Mouse (Mus musculus) heart, embryonic 12.5 days (tissue): ENCODE measurements around the gene Mndal. TPM values are rescaled to one million over a fixed set of nuclear protein-coding genes. Genes with fewer than 3 reads are reported as not detected.
"Not testable (repeated sequence)": the region's sequence is repeated elsewhere in the genome, so short reads cannot be mapped to it uniquely, and the experiment has no call there.

Experiments used
- ATAC-seq: fragments of 200-750 bp; cut with Nextera tagmentation; 2 replicates; pipeline ENCODE4 v1.8.0; 2017; ENCODE audit warnings: moderate TSS enrichment, moderate library complexity; ENCODE audit not compliant: insufficient number of reproducible peaks, low FRiP score
- H3K27ac ChIP-seq: fragments of 300-500 bp; sonication (generic); 2 replicates; pipeline ENCODE4 v1.5.1; 2016; ENCODE audit warnings: mild to moderate bottlenecking, moderate library complexity; ENCODE audit not compliant: poor library complexity, severe bottlenecking
- H3K27me3 ChIP-seq: fragments of 300-500 bp; sonication (generic); replicated peaks from 2 replicates; pipeline ENCODE4 v1.6.1; 2016; ENCODE audit warnings: mild to moderate bottlenecking, moderate library complexity
- H3K36me3 ChIP-seq: fragments of 300-500 bp; sonication (generic); 2 replicates; pipeline ENCODE4 v1.6.1; 2016; ENCODE audit warnings: mild to moderate bottlenecking, moderate library complexity
- H3K4me1 ChIP-seq: fragments of 300-500 bp; sonication (generic); replicated peaks from 2 replicates; pipeline ENCODE4 v1.6.1; 2016; ENCODE audit warnings: mild to moderate bottlenecking
- H3K4me2 ChIP-seq: fragments of 300-500 bp; sonication (generic); 2 replicates; pipeline ENCODE4 v1.6.1; 2016; ENCODE audit warnings: mild to moderate bottlenecking, moderate library complexity
- H3K4me3 ChIP-seq: fragments of 300-500 bp; sonication (generic); 2 replicates; pipeline ENCODE4 v1.5.1; 2016; ENCODE audit warnings: mild to moderate bottlenecking
- H3K9ac ChIP-seq: fragments of 300-500 bp; sonication (generic); 2 replicates; pipeline ENCODE4 v1.6.1; 2016; ENCODE audit warnings: mild to moderate bottlenecking, moderate library complexity
- H3K9me3 ChIP-seq: fragments of 300-500 bp; sonication (generic); replicated peaks from 2 replicates; pipeline ENCODE4 v1.6.1; 2016; ENCODE audit warnings: mild to moderate bottlenecking, moderate library complexity
- WGBS: fragments of 180-500 bp; shearing (Covaris S2); methylation state at CpG from one replicate; pipeline ENCODE4 v1.1.7; 2016; 5-methylcytosine and 5-hydroxymethylcytosine counted together
- polyA plus RNA-seq: library from polyadenylated mRNA; unstranded; fragments of >200 nt; fragmentation: Nextera tagmentation; extraction: Ambion mirVana; gene quantifications from 2 replicates; pipeline ENCODE4 v1.2.1, GENCODE M21; 2016

The Mndal gene
- polyA plus RNA-seq, 1 experiment from 2014 or later = 3.3 TPM

DNA sequence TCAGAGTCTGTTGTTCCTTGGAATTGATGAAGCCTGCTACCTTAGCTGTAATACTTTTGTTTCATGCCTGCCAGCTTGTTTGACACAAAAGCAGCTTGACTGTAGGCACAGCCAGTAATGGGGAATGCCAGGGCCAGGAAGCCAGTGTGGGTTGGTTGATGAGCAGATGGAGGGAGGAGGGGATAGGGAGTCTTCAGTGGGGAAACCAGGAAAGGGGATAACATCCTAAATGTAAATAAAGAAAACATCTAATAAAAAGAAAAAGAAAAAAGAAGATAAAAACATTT lies 432 bp upstream of the Mndal start:
- not testable (repeated sequence) for H3K36me3 ChIP-seq, H3K27ac ChIP-seq, H3K27me3 ChIP-seq, H3K4me3 ChIP-seq, H3K4me1 ChIP-seq, H3K9me3 ChIP-seq, ATAC-seq, H3K4me2 ChIP-seq, H3K9ac ChIP-seq

DNA sequence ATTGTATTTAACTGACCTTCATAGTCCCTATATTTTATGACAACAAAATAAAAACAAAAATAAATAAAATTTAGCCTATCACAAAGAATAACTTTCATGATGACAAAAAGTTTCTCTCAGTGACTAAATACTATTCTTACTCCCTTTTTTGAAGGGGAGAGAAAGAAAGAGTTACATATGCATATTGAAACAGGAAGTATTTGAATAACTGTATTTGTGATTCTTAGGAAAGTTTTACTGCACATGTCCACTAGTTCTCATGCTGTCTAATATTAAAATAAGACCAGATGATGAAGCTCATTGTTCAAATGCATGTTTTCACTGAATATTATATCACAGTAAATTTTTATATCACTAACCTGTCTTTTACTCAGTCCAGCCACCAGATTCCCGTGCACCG lies 769 bp downstream of the Mndal start:
- not testable (repeated sequence) for H3K36me3 ChIP-seq, H3K9ac ChIP-seq, H3K4me2 ChIP-seq, H3K4me3 ChIP-seq, H3K27ac ChIP-seq, H3K4me1 ChIP-seq, H3K27me3 ChIP-seq, H3K9me3 ChIP-seq, ATAC-seq
- WGBS = 94% methylated on average over 2 of the region's 2 CpGs

DNA sequence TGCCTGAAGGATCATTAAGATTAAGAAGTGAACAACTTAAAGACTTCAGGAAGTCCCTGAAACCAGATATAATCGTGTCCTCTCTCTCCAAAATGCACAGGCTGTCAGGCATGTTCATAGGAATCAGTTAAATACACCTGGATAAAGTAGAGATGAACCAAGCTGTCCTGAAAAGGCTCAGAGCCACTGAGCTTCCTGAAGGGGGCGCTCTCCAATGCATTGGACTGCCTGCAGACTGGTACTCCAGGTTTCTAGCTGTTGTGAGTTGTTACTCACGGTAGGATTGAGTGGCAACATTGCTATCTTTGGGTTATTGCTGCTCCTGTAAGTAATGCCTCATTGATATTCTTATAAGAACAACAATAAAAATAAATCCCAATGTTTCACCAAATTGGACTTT lies 23.0 kb downstream of the Mndal start:
- H3K36me3 ChIP-seq, H3K9me3 ChIP-seq, H3K27ac ChIP-seq, H3K4me1 ChIP-seq, H3K4me3 ChIP-seq, H3K9ac ChIP-seq, H3K4me2 ChIP-seq, ATAC-seq, H3K27me3 ChIP-seq: not testable (repeated sequence)
- 50% methylated on average over 3 of the region's 3 CpGs for WGBS

DNA sequence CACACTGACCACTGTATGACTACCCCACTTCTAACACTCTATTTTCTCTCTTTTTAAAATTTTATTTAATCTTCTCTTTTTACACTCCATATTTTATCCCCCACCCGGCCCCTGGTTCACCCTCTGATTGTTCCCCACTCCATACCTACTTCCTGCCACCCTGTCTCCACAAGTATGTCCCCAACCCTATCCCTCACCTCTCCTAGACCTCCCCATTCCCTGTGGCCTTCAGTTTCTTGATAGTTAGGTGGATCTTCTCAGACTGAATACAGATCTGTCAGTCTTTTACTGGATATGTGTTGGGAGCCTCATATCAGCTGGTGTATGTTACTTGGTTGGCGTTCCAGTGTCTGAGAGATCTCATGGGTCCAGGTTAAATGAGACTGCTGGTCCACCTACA lies 27.7 kb downstream of the Mndal start:
- H3K27ac ChIP-seq = no peak overlapping the region
- WGBS = 70% methylated on average over 2 of the region's 2 CpGs
- H3K4me2 ChIP-seq = no peak overlapping the region
- no peak overlapping the region for H3K4me3 ChIP-seq
- H3K27me3 ChIP-seq = no peaks in the 10 kb centered on the region
- ATAC-seq = no peak
- no peaks in the 10 kb centered on the region for H3K4me1 ChIP-seq
- H3K9me3 ChIP-seq = no peaks in the 10 kb centered on the region
- H3K36me3 ChIP-seq = no peaks in the 10 kb centered on the region
- H3K9ac ChIP-seq = no peak overlapping the region

DNA sequence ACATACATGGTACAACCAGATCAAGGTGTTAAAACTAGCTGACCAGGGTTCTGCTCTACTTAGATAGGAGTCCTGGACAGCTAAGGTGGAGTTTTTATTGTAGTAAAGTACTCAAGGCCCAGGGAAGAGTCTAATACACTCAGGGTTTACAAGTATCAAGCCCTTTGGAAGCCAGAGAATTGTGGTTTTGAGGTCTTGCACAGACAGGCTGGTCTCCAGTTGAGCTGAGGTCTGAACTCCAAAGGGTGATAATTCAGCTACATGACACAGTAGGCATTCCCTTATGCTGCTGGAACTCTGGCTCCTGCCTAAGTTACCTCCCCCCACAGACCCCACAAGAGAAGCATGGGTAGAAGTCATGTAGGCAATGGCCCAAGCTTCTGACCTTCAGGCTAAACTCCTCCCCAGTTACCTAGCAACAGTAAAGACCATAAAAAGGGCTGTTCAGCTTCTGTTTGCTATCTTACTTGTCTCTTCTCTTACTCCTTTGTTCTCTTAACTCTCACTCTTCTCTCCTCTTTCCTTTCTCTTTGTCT lies 29.0 kb downstream of the Mndal start:
- not testable (repeated sequence) for H3K4me2 ChIP-seq, ATAC-seq, H3K27ac ChIP-seq, H3K36me3 ChIP-seq, H3K9me3 ChIP-seq, H3K27me3 ChIP-seq, H3K9ac ChIP-seq, H3K4me1 ChIP-seq, H3K4me3 ChIP-seq

DNA sequence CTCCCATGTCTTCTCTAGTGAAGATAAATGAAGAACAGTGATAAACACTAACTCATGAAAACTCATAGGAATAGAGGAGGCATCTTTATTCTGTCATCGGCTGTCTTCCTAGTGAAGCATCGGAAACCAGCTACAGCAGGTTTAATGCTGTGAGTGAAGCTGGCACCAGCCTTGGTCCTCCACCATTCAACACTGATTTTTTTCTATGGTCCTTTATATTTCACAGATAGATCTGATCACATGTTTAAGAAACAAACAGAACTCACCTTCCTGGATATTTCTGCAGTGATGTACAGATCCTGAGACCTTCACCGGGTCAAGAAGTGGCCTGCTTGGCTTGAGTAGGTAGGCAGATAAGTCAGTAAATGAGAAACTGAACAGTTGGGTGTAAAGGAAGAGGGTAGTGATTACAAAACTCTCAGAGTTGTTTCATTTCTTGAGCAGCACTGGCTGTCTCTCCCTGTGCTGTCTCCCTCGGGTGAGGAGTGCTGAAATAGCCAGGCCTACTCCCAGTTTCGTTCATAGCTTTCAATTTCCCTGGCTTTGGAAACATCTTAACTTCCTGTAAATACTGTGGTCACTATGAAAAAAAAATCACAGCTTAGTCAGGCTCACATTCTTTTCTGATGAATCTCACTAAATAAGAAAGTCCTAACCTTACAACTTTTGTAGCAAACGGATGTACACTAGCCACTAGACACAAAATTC lies 29.6 kb downstream of the Mndal start, which contains the start of gene Ifi211:
Gene Ifi211, minus strand, starts transcription at position 499 of the 708 bp plus-strand sequence.
- H3K4me2 ChIP-seq, H3K4me1 ChIP-seq, H3K4me3 ChIP-seq, H3K27ac ChIP-seq, H3K36me3 ChIP-seq, H3K9ac ChIP-seq, H3K9me3 ChIP-seq, H3K27me3 ChIP-seq, ATAC-seq: not testable (repeated sequence)
- 69% methylated on average over 6 of the region's 6 CpGs for WGBS

DNA sequence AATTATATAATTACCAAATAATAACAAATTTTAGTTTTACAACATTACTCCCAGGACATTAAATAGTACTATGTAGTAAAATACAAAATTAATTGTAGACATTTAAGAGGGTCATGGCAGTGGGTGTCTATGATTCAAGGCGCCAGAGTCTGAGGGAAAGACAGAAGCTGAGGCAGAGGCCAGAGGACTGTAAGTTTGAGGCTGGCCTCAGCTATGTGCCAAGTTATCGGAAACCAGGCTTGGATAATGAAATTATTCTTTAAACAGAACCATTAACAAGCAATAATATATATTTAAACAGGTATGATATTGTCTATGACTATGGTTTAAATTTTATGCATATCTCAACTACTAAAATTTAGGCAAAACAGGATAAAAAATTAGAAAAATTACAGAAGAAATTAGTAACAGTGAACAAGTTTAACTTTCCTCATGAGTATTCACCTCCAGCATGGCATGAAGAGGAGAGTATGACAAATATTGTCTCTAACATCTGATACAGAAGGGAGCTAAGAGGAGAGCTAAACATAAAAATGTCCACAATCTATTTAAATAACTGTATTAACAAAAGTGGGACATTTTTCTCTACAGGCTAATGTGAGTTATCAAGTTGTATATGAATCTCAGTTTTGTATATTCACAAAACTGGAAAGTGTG lies 30.4 kb downstream of the Mndal start:
- no peaks in the 10 kb centered on the region for H3K36me3 ChIP-seq
- no peak overlapping the region for H3K4me2 ChIP-seq
- no peak overlapping the region for H3K9ac ChIP-seq
- H3K9me3 ChIP-seq = no peaks in the 10 kb centered on the region
- 83% methylated on average over 2 of the region's 2 CpGs for WGBS
- H3K27ac ChIP-seq = no peak overlapping the region
- H3K27me3 ChIP-seq = no peaks in the 10 kb centered on the region
- ATAC-seq = no peak
- no peak overlapping the region for H3K4me3 ChIP-seq
- no peaks in the 10 kb centered on the region for H3K4me1 ChIP-seq

DNA sequence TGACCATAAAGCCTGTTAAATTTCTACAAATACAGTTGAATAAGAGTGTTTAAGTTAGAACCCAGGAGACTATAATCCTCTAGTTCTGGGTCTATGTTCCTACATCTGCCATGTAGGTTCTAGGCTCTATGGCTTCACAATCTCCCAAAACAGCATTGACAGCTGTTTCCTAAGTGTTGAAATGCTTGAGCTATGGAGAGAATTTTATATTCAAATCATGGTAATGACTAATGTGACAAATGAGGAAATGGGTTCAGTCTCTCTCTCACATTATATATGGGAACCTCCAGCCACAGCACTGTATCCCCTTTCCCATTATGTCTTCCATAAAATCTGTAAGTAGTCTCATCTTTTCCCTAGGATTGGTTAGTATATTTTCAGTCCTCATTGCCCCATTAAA lies 33.9 kb downstream of the Mndal start:
- not testable (repeated sequence) for H3K36me3 ChIP-seq, H3K27me3 ChIP-seq, H3K4me2 ChIP-seq, H3K9ac ChIP-seq, ATAC-seq, H3K27ac ChIP-seq, H3K4me3 ChIP-seq, H3K9me3 ChIP-seq, H3K4me1 ChIP-seq

DNA sequence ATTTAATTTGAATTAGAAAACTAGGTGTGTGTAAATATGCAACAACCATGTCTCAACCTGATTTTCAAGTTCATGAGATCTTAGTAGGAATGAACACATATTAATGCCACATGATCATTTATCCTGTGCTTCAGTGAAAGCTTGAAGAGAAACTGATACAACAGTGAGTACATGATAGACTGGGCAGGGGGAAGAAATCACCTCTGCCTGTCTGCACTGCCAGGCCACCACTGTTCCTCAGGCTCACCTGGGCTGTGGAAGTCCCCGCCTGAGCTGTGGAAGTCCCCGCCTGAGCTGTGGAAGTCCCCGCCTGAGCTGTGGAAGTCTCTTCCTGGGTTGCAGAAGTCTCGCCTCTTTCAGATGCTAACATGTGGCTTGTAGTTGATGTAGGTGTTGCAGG lies 36.4 kb downstream of the Mndal start:
- not testable (repeated sequence) for H3K4me2 ChIP-seq, H3K9ac ChIP-seq, H3K27ac ChIP-seq, H3K36me3 ChIP-seq, H3K4me1 ChIP-seq, ATAC-seq, H3K9me3 ChIP-seq, H3K27me3 ChIP-seq, H3K4me3 ChIP-seq
- 69% methylated on average over 4 of the region's 4 CpGs for whole genome bisulfite sequencing

DNA sequence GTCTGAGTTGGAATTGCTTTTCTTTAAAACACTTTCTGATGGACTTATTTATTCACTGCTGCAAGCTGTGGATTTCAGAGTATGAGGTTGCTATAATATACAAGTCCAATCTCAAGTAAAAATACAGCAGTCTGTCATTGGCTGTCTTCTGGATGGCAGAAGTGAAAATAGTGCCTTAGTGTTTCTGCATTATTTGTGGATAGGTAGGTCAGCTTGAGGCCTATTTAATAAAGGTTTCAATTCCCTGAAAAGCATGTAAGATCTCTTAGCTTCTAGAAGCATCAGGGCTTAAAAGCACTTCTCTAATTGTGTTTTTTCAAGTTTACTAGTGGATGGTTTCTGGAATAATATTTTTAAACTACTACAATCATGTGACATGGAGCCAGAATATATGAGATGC lies 52.5 kb downstream of the Mndal start:
- not testable (repeated sequence) for H3K4me3 ChIP-seq, H3K36me3 ChIP-seq, H3K9me3 ChIP-seq, H3K4me1 ChIP-seq, ATAC-seq, H3K4me2 ChIP-seq, H3K9ac ChIP-seq, H3K27ac ChIP-seq, H3K27me3 ChIP-seq

DNA sequence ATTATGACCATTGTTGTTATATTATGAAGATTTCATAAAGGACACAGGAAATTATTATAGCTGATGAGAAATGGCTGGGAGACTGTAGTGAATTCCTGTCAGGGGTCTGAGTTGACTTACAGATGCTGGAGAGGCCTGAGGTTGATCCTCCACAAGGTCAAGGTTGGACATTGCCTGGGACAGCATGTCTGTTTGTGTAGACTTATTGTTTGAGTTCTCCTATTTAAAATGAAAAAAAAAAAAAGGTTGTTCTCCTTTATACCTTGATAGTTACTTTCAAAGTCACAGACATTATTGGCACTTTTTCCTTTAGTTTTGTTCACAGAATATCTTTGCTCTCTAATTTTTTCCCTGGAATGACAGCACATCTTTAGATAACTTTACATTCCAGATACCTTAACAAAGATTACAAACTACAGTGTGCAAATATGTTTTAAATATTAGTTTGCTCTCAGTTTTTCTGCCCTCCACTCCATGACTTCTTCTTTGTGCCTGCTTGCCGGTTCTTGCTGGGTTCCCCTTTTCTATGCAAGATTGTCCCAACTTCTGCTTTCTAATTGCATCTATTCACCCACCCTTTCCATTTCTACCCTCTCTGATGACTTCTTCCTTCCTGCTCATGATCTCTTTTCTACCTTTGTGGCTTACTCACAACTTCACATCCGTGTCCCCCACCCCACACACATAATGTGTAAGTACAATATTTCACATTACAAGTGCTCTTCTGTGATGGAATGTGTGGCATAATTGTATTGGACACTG lies 55.1 kb downstream of the Mndal start:
- 93% methylated on average over 1 of the region's 2 CpGs for WGBS

More for the DNA sequence above, 55.1 kb downstream of the Mndal start:
- H3K36me3 ChIP-seq, H3K4me2 ChIP-seq, H3K9me3 ChIP-seq, H3K27me3 ChIP-seq, H3K4me3 ChIP-seq, H3K9ac ChIP-seq, H3K4me1 ChIP-seq, ATAC-seq, H3K27ac ChIP-seq: not testable (repeated sequence)
